Mouse (Mus musculus): ENCODE measurements around the gene Clstn1.

DNA sequence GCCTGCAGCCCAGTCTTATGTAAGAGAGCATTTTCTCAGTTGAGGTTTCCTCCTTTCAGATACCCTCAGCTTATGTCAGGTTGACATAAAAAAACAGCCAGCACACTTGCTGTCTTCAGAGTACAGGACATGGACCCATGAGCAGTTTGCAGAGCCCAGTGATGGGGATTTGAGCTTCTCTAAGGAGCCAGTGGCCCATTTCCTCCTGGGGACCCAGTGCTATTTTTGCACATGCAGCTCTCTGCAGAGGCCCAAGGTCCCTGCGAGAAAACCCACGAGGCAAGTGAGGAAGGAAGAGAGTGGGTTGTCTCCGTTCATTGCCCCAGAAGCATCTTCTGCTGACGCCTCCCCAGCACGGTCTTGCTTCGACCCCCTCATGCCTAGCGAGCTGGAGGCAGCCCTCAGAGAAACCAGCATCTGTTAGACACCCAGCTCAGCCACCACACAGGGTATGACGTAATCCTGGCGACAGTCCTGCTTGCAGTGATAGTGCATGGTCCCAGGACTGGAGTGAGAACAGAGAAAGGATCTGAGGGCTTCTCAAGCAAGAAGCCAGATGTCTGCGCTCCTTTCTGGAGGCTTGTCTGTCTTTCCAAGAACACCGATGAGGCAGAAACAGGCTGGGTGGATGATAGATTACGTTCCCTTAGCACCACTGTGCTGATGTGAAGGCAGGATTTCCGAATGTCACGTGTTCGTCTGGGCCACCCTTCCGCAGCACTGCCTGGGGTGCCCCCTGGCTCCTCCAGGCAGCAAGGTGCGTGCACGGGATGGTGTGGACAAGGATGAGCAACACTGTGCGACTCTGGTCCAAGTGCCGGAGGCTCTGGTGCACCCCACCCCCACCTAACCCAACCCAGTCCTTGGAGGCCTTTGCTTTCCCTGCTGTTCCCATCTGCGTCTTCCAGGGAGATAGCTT is 24.0 kb upstream of the Clstn1 start:
- TF ChIP-seq POLR2A (IDR thresholded peaks at IDR 0.05; ENCODE audit: insufficient read depth, low read length), result no peak
- TF ChIP-seq EP300 (IDR thresholded peaks at IDR 0.05; ENCODE audit: insufficient read depth, low read depth, low read length), result 0 out of 2 replicates have a peak, but pooled peaks have one; percentile 33

Measured in ES-Bruce4 (cell line).